Mouse (Mus musculus): ENCODE data around the gene Vmo1. TPM values are rescaled to one million over a fixed set of nuclear protein-coding genes. Genes with fewer than 3 reads are reported as not detected.
"Not testable (repeated sequence)": the region's sequence is repeated elsewhere in the genome, so short reads cannot be mapped to it uniquely, and the experiment has no call there.

Gene Vmo1
- polyA plus RNA-seq, 1 experiment from 2014 or later = not detected

DNA sequence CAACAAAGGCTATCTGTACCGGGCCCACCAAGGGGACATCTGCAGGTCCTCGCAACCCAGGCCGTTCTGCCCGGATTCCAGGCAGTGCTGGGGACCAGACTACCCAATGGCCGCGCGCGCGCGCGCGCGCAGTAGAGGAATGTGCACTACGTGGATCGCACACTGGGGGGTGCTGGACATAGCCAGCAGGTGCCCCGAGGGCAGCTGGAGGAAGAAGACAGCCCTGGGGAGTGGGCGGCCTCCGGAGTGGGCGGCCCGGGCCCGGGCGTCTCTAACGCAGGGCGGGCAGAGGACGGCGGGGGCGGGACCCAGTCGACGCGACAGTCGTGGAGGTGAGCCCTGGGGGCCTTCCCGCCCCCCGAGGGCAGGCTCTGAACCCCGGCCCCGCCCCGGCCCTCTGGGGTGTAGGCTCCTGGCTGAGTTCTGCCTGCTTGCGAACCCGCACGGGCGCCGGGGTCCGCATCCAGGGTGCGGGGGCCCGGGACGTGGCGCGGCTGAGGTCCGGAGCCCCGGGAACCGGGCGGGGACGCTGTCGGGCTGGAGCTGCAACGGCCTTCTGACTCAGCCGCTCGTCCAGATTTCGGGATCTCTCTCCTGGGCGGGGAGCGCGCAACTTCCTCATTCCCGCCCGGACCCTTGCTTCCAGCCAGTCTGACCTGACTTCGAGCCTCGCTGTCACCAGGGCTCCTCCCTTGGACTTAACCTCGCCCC lies 25.6 kb upstream of the Vmo1 start, which contains the start of gene Pld2:
Gene Pld2 (plus strand): TSS at position 188 of the 711 bp plus-strand sequence.
- no peaks in the 10 kb centered on the region for H3K9me3 ChIP-seq
- peaks cover 45% of the 10 kb centered on the region for H3K27me3 ChIP-seq
- ATAC-seq (ENCODE audit: low FRiP score, low read depth) = peak; percentile 77
- 0 out of 2 replicates have a peak, but pooled peaks cover 8% of the 10 kb centered on the region for H3K4me1 ChIP-seq
- no peak within 1 kb of the TSS for H3K27ac ChIP-seq (replicated peaks)
- H3K36me3 ChIP-seq = no peaks in the 10 kb centered on the region
- peak within 1 kb of the TSS; percentile 71 for H3K4me2 ChIP-seq (replicated peaks)
- H3K9ac ChIP-seq (replicated peaks) = peak within 1 kb of the TSS; percentile 50
- peak within 1 kb of the TSS; percentile 49 for H3K4me3 ChIP-seq
- WGBS = under 1% methylated on average over 60 of the region's 65 CpGs

- Histone ChIP-seq H3K9me3 (no peaks in the 10 kb centered on the region), H3K4me2 (replicated peaks) (peak overlapping the region; percentile 71), H3K27me3 (peaks cover 45% of the 10 kb centered on the region), H3K4me3 (peak overlapping the region; percentile 49), H3K36me3 (no peaks in the 10 kb centered on the region), H3K9ac (replicated peaks) (peak overlapping the region; percentile 50; the same call in 1 of the 2 replicates), H3K4me1 (0 out of 2 replicates have a peak, but pooled peaks cover 8% of the 10 kb centered on the region), H3K27ac (replicated peaks) (no peak overlapping the region)
- no peak for ATAC-seq (ENCODE audit: low FRiP score, low read depth)
- WGBS = 20% methylated on average over 9 of the region's 9 CpGs
Observed at GRCm38 (mm10) chr11:70539423-70539822, 25.0 kb upstream of the Vmo1 start.

GRCm38 (mm10) chr11:70532839-70533238 lies 18.4 kb upstream of the Vmo1 start, which contains the start of gene Gm40193:
Gene Gm40193 (minus strand): TSS chr11:70532939.
- no peak for ATAC-seq (ENCODE audit: low FRiP score, low read depth)
- H3K9ac ChIP-seq (replicated peaks) = no peak within 1 kb of the TSS
- peaks cover 15% of the 10 kb centered on the region for H3K36me3 ChIP-seq
- no peak within 1 kb of the TSS for H3K4me2 ChIP-seq (replicated peaks)
- no peaks in the 10 kb centered on the region for H3K9me3 ChIP-seq
- H3K27me3 ChIP-seq = peaks cover 6% of the 10 kb centered on the region; the same call in 1 of the 2 replicates
- H3K4me1 ChIP-seq = no peaks in the 10 kb centered on the region
- no peak within 1 kb of the TSS for H3K27ac ChIP-seq (replicated peaks)
- WGBS = 81% methylated on average over 6 of the region's 6 CpGs
- no peak within 1 kb of the TSS for H3K4me3 ChIP-seq

- H3K4me1 ChIP-seq; H3K9me3 ChIP-seq; H3K27ac ChIP-seq (replicated peaks); H3K4me2 ChIP-seq (replicated peaks); ATAC-seq (ENCODE audit: low FRiP score, low read depth); H3K9ac ChIP-seq (replicated peaks); H3K27me3 ChIP-seq; H3K4me3 ChIP-seq: not testable (repeated sequence)
- peaks cover 33% of the 10 kb centered on the region for H3K36me3 ChIP-seq
- 77% methylated on average over 2 of the region's 2 CpGs for WGBS
Observed at GRCm38 (mm10) chr11:70531065-70531464, 16.6 kb upstream of the Vmo1 start.

GRCm38 (mm10) chr11:70528610-70529009 lies 14.2 kb upstream of the Vmo1 start:
- Histone ChIP-seq H3K4me2 (replicated peaks) (no peak overlapping the region), H3K9me3 (no peaks in the 10 kb centered on the region), H3K36me3 (peaks cover 33% of the 10 kb centered on the region), H3K27me3 (no peaks in the 10 kb centered on the region), H3K4me1 (peaks cover 10% of the 10 kb centered on the region), H3K27ac (replicated peaks) (no peak overlapping the region), H3K9ac (replicated peaks) (no peak overlapping the region), H3K4me3 (no peak overlapping the region)
- 88% methylated on average over 7 of the region's 7 CpGs for WGBS
- no peak for ATAC-seq (ENCODE audit: low FRiP score, low read depth)

GRCm38 (mm10) chr11:70526211-70526610 lies 11.8 kb upstream of the Vmo1 start:
- H3K4me1 ChIP-seq = peaks cover 10% of the 10 kb centered on the region
- no peak overlapping the region for H3K27ac ChIP-seq (replicated peaks)
- no peak for ATAC-seq (ENCODE audit: low FRiP score, low read depth)
- peaks cover 33% of the 10 kb centered on the region for H3K36me3 ChIP-seq
- H3K4me3 ChIP-seq = peak overlapping the region; percentile 76
- no peaks in the 10 kb centered on the region for H3K9me3 ChIP-seq
- 86% methylated on average over 12 of the region's 12 CpGs for WGBS
- H3K4me2 ChIP-seq (replicated peaks) = peak overlapping the region; percentile 87
- H3K9ac ChIP-seq (replicated peaks) = peak overlapping the region; percentile 82
- no peaks in the 10 kb centered on the region for H3K27me3 ChIP-seq

DNA sequence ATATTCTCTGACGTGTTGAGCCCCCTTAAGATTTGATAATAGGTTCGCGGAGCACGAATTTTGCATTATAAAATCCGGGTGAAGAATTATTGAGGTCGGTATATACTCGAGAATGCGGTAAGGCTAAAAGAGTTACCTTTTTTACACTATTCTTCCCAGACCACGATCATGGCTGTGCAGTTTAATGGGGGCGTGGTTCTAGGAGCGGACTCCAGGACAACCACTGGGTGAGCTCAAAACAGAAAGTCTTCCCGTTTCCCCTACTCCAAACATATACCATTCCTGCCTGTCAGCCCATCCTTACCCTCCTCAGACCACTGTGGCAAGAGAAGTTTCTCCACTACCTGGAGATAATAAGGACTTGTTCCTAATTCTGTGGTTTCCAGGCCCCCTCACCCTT lies 11.3 kb upstream of the Vmo1 start:
- Histone ChIP-seq H3K4me3 (peak overlapping the region; percentile 76), H3K4me1 (peaks cover 10% of the 10 kb centered on the region), H3K36me3 (peaks cover 33% of the 10 kb centered on the region), H3K27ac (replicated peaks) (no peak overlapping the region; the same call in 1 of the 2 replicates), H3K27me3 (no peaks in the 10 kb centered on the region), H3K4me2 (replicated peaks) (peak overlapping the region; percentile 87), H3K9ac (replicated peaks) (peak overlapping the region; percentile 82), H3K9me3 (no peaks in the 10 kb centered on the region)
- 2% methylated on average over 12 of the region's 12 CpGs for WGBS
- no peak for ATAC-seq (ENCODE audit: low FRiP score, low read depth)

GRCm38 (mm10) chr11:70525184-70525678 lies 10.8 kb upstream of the Vmo1 start, which contains the start of gene Psmb6:
Gene Psmb6 (plus strand): TSS chr11:70525367.
- Histone ChIP-seq H3K4me1 (peaks cover 13% of the 10 kb centered on the region), H3K9me3 (no peaks in the 10 kb centered on the region), H3K4me2 (replicated peaks) (peak within 1 kb of the TSS; percentile 87), H3K27me3 (peaks cover 5% of the 10 kb centered on the region), H3K27ac (replicated peaks) (no peak within 1 kb of the TSS; the same call in 1 of the 2 replicates), H3K9ac (replicated peaks) (peak within 1 kb of the TSS; percentile 82), H3K4me3 (peak within 1 kb of the TSS; percentile 76), H3K36me3 (peaks cover 33% of the 10 kb centered on the region)
- ATAC-seq (ENCODE audit: low FRiP score, low read depth) = peak; percentile 93
- WGBS = under 1% methylated on average over 24 of the region's 26 CpGs

- peaks cover 33% of the 10 kb centered on the region for H3K36me3 ChIP-seq
- no peak; the same call in none of the 2 replicates for ATAC-seq (ENCODE audit: low FRiP score, low read depth)
- peaks cover 17% of the 10 kb centered on the region for H3K4me1 ChIP-seq
- H3K9me3 ChIP-seq = no peaks in the 10 kb centered on the region
- H3K27me3 ChIP-seq = peaks cover 9% of the 10 kb centered on the region
- no peak overlapping the region for H3K9ac ChIP-seq (replicated peaks)
- H3K4me2 ChIP-seq (replicated peaks) = peak overlapping the region; percentile 51
- 8% methylated on average over 8 of the region's 8 CpGs for WGBS
- no peak overlapping the region for H3K27ac ChIP-seq (replicated peaks)
- peak overlapping the region; percentile 37 for H3K4me3 ChIP-seq
Observed at GRCm38 (mm10) chr11:70524782-70525181, 10.4 kb upstream of the Vmo1 start.

DNA sequence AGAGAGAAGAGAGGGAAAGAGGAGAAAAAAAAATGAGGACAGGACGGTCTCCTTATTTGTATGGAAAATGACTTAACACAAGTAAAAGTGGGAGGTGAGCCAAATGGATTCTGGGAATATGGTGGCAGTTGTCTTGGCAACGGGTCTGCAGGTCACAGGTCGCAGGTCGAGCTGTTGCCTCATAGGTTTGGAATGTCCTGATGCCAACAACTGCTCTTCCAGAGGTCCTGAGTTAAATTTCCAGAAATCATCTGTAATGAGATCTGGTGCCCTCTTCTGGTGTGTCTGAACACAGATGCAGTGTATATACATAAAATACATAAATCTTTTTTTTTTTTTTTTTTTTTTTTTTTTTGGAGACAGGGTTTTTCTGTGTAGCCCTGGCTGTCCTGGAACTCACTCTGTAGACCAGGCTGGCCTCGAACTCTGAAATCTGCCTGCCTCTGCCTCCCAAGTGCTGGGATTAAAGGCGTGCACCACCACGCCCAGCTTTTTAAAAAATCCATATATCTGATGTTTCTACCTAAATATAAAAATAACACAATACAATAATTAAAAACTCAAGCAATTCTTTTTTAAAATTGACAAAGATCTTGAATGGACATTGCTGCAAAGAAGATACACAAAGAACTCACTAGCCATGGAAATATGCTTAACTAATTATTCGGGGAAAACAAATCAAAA lies 9.0 kb upstream of the Vmo1 start:
- Histone ChIP-seq H3K4me1 (peaks cover 17% of the 10 kb centered on the region), H3K27me3 (peaks cover 18% of the 10 kb centered on the region), H3K36me3 (peaks cover 24% of the 10 kb centered on the region)
- not testable (repeated sequence) for ATAC-seq (ENCODE audit: low FRiP score, low read depth); H3K9ac ChIP-seq (replicated peaks); H3K9me3 ChIP-seq; H3K27ac ChIP-seq (replicated peaks); H3K4me2 ChIP-seq (replicated peaks); H3K4me3 ChIP-seq
- 92% methylated on average over 8 of the region's 8 CpGs for WGBS

GRCm38 (mm10) chr11:70520178-70520769 lies 5.9 kb upstream of the Vmo1 start:
- peak; percentile 47 for ATAC-seq (ENCODE audit: low FRiP score, low read depth)
- WGBS = 10% methylated on average over 41 of the region's 41 CpGs
- Histone ChIP-seq H3K4me2 (replicated peaks) (peak overlapping the region; percentile 46), H3K4me3 (peak overlapping the region; percentile 29), H3K27ac (replicated peaks) (peak overlapping the region; percentile 54), H3K9ac (replicated peaks) (peak overlapping the region; percentile 54), H3K36me3 (no peaks in the 10 kb centered on the region), H3K9me3 (no peaks in the 10 kb centered on the region), H3K27me3 (peaks cover 18% of the 10 kb centered on the region), H3K4me1 (0 out of 2 replicates have a peak, but pooled peaks cover 7% of the 10 kb centered on the region)

Measured in midbrain, embryonic 12.5 days (tissue).